Mouse (Mus musculus): ENCODE results near the gene Efna5. TPM values are rescaled to one million over a fixed set of nuclear protein-coding genes. Genes with fewer than 3 reads are reported as not detected.
A peak's percentile ranks its signal among the peaks of the same experiment; 100 is the strongest.

Efna5 gene
- not detected in 2 replicates for total RNA-seq (2014; fragmentation: Nextera tagmentation)
- total RNA-seq (2017), result not detected in 2 replicates

GRCm38 (mm10) chr17:62881176-62881790, at the start of gene Efna5:
TSS of gene Efna5 (minus strand) at chr17:62881317.
- ATAC-seq (replicated peaks; ENCODE audit: poor library complexity, severe bottlenecking), result peak; percentile 18

- no peak for ATAC-seq (replicated peaks; ENCODE audit: poor library complexity, severe bottlenecking)
Measured at GRCm38 (mm10) chr17:62915304-62915703, 34.2 kb upstream of the Efna5 start.

DNA sequence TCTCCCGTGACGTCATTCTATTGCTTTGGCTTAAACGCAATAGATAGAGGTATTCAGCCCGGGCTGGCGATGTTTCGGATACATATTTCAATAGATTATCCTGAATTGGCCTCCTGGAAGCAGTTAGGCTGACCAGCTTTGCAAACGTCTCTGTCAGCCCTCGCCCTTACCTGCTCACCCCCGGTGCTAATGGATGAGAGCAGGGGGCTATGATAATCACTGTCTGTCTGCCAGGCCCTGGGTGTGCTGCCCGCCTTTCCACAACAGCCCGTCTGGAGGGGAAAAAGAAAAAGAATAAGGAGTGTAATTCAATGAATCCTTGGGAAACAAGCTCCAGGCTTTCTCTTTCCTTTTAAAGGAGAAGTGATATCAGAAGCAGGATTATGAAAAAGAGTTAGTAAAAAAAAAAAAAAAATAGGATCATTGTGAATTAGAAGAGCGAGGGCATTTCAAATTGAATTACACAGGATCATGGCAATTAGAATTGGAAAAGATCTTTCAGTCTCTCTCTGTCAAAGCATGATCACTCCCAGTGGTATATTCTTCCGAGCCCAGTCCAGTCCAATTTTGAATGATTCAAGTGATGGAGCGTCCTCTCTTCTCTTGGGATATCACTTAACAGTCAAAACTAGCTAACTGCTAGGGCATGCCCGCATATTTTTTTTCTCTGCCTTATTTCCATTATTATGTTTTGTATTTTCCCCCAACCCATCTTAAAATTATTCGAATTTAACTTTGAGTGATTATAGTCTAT, 24.8 kb upstream of the Efna5 start:
- no peak for ATAC-seq (replicated peaks; ENCODE audit: poor library complexity, severe bottlenecking)

- no peak for ATAC-seq (replicated peaks; ENCODE audit: poor library complexity, severe bottlenecking)
Measured at GRCm38 (mm10) chr17:62899066-62899465, 17.9 kb upstream of the Efna5 start.

DNA sequence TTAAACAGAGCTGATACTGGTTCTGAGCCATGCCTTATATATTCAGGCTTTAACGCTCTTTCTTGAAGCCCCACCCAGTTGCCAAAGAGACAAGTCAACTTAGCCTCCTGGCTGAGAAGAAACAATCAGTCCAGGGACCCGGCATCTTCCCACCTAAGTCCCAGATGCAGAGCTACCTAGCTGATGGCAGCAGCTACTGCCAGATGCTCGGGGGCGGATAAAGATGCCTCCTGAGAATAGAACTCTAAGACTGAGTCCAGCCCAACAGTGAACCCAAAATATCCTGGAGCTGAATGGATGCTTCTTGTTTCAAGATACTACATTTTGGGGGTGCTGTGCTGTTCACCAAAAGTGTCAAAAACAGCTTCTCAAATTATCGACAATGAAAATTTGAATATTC, 8.9 kb upstream of the Efna5 start:
- no peak for ATAC-seq (replicated peaks; ENCODE audit: poor library complexity, severe bottlenecking)

DNA sequence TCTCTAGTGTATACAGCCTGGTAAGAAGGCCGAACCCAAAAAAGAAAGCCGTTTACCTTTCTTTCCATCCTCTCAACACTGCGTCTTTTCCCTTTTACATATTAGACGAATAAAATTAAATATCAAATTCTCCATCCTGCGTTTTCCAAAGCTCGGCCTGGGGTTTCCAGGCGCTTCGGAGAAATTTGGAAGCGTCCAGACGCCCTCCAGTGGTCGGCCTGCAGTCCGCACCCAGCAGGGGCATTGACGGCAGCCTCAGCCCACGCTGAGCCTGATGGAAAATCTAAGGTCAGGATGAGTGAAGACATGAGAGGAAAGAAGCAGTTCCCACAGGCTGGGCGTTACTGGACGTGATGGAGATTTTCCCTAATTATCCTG, 3.0 kb upstream of the Efna5 start:
- ATAC-seq (replicated peaks; ENCODE audit: poor library complexity, severe bottlenecking), result peak; percentile 57

DNA sequence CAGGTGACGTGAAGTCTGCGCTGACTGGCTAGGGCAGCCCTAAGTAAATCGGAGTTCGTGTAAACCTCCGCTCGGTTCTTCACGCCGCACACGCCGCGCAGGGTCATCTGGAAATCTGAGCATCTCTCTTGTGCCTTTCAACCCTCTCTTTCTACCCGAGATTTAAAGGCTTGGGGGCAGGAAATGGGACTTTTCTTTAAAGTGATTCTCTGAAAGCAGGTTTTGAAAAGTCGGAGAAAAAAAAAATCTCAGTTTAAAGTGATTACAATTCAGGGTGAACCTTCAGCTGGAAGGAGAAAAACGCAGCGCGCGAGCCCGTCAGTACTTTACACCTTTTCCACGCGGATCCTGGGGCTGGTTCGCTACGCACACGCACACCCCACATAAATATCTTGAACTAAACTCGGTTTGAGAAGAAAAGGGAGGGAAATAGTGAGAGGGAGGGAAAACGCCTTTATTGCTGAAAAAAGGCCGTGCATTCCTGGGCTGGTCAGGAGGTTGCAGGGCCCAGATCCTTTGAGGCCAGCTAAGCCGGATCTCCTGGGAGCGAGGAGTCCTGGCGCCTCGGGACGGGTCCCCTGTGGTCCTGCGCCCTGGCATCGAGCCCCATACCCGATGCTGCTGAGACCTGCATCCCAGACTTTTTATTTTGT, 2.5 kb upstream of the Efna5 start:
- ATAC-seq (replicated peaks; ENCODE audit: poor library complexity, severe bottlenecking), result no peak

DNA sequence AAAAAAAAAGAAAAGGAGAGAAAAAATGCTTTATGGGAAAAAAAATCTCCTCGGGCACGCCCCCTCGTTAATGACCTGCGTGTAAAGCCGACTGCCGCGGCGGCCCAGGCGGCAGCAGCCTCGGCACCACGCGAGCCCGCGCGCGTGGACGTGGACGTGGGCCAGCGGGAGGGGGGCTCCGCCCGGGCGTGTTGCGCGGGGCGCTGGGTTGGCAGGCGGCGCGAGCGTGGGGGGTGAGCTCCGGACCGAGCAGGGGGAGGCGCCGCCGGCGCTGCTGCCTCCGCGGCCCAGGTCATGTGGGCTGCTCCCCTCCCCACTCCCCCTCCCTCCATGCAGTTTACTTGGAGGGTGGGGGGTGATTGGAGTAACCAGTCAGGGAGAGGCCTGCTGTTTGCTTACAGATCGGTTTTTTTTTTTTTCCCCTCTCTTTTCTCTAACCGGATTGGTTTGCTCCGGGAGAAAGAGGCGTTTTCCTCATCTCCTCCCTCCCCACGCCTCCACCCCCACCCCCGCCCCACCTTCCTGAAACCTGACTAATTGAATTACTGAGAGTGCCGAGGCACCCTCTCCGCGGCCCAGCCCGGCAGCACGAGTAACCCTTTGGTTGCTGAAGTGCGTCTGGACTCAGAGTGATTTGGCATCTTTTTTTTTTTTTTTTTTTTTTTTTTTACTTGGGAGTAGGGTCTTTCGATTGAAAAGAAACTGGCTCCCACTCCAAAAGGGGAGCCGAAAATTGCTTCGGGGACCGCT, 1.8 kb upstream of the Efna5 start:
- peak; percentile 18; the same call in 1 of the 2 replicates for ATAC-seq (replicated peaks; ENCODE audit: poor library complexity, severe bottlenecking)

GRCm38 (mm10) chr17:62881791-62882725, 941 bp upstream of the Efna5 start:
- peak; percentile 19 for ATAC-seq (replicated peaks; ENCODE audit: poor library complexity, severe bottlenecking)

DNA sequence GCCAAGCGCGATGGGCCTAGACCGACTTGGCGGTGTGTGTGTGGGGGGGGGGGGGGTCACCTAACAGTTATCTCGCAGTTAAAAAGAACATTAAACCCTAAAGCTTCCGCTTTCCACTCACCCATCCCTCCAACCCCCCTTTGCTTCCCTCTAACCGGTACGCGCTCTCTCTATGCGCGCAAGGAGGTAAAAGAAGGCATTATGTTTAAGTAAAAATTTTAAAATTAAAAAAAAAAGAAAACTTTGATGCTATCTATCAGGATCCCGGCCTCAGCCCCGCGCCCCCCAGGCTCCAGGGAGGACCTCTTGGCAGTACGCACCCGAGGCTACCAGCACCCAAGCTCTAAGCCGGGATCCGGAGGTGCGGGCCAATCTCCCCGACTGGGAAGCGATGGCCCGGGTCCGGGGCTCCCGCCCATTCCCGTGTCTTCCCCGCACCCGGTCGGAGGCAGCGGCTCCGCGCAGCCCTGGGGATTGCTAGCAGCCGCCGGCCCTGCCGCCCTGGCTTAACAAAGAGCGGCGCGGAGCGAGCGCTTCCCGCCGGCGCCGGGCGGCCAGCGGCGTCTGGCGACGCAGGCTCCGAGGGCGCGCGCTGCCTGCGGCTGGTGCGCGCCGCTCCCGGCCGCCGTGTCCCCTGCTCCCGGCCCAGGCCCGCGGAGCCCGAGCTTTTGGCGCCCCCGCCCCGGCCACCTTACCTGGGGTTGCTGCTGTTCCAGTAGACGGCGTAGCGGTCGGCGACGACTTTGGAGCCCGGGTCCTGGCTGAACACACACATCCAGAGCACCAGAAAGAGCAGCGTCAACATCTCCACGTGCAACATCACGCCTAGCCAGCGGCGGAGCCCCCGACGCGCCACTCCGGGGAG, 574 bp downstream of the Efna5 start:
- ATAC-seq (replicated peaks; ENCODE audit: poor library complexity, severe bottlenecking), result peak; percentile 18; the same call in 1 of the 2 replicates

DNA sequence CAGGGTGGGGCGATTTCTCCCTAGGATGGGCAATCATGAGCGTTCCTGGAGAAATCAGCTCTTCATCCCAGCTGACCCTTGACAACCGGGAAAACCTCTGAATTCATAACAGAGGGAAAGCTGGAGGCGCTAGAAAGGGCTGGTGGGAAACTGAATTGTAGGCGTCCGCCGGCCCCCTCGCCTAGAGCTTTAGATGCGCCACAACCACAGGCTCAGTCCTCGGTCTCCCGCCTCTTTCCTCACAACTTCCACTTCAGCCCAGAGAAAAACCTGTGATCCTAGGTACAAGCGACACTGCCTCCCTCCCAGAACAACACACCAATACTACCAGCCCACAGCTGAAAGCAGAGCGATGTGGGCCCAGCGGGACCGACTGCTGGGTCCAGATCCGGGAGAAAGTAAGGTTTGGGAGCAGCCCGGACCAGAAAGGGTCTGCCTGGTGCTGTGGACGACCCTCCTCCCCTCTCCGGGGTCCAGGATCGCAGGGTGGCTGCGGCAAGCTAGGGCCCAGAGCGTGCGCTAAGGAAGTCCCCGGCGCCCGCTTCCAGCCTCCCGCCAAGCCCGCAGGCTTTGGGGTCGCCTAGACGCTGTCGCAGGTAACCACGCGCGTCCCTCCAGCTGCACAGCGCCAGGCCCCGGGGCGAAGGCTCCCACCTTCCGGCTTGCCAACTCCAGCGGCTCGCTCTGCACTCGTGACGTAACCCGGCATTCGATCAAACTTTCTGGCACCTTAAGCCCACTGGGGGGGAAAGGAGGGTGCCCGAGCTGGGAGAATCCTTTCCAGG, 1.4 kb downstream of the Efna5 start:
- ATAC-seq (replicated peaks; ENCODE audit: poor library complexity, severe bottlenecking), result peak; percentile 36

DNA sequence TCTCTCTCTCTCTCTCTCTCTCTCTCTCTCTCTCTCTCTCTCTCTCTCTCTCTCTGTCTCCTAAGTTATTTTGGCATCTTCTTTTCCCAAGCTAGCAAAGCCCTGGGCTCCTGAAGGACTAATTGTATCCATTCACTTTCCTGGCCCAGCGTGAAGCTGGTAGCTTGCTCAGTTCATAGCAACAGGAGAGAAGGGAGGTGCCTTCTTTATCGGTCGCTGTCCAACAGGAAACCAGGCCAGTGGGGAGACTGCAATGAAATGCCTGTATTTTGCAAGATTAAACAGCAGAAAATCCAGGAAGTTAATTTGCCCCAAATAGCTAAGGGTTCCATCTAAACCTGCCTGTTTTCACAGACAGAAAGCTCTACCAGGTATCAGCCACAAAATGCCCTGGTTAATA, 5.4 kb downstream of the Efna5 start:
- ATAC-seq (replicated peaks; ENCODE audit: poor library complexity, severe bottlenecking), result peak; percentile 79

GRCm38 (mm10) chr17:62871928-62872327, 9.2 kb downstream of the Efna5 start:
- no peak for ATAC-seq (replicated peaks; ENCODE audit: poor library complexity, severe bottlenecking)

DNA sequence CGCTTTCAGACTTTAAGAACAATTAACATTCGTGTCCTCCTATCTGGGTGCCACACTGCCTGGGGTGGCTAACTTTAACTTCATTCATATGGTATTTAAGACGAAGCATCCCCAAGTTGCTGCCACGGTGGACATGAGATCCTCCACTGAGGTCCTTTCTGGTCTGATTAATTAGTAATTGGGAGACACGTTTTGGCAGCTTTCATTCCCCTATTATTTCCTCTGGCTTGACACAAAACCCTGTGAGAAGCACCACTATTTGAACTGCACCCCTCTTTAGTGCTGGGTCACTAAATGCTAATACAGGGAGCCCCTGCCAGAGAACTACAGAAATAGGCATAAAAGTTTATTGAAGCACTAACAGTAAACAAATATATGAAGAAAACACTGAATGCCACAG, 9.9 kb downstream of the Efna5 start:
- ATAC-seq (replicated peaks; ENCODE audit: poor library complexity, severe bottlenecking), result no peak

DNA sequence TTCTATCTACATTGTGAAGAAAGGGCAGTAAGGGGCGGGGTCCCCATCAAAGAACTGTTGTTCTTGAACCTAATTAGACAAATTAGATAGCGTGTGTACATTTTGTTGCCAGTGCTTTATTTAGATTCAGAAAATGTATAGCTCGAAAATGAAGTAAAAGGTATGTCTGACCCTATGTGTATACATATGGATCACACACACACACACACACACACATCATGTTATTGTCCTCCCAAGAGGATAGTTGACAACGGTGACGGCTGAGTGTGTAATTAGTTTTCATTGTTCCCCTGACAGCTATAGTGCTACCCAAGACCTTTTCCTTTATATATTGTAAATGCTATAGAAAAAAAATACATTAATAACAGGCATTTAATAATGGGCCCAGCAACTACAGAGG, 10.7 kb downstream of the Efna5 start:
- ATAC-seq (replicated peaks; ENCODE audit: poor library complexity, severe bottlenecking), result no peak

GRCm38 (mm10) chr17:62864966-62865365, 16.2 kb downstream of the Efna5 start:
- ATAC-seq (replicated peaks; ENCODE audit: poor library complexity, severe bottlenecking), result no peak

DNA sequence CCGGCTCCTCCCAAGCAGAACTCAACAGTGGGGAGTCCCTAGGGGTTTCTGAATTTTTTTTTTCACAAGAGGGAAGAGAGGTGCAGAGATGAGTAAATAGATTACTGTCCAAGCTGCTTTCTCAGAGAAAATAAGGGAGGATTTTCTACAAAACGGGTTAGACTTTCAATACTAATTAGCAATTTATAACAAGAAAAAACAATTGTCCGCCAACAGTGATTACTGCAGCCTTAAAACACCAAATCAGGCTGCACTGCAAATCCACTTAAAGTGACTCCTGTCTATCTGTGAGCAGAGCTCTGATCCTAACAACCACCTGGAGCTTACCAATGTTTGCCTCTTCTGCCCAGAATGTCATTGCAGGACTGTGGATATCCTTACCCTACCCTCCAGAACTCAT, 18.1 kb downstream of the Efna5 start:
- ATAC-seq (replicated peaks; ENCODE audit: poor library complexity, severe bottlenecking), result no peak
